Mouse (Mus musculus) neural tube, embryonic 15.5 days (tissue): Measurements from ENCODE around the gene Ppa2. TPM values are rescaled to one million over a fixed set of nuclear protein-coding genes. Genes with fewer than 3 reads are reported as not detected.
A peak's percentile ranks its signal among the peaks of the same experiment; 100 is the strongest.

Experiments
- ATAC-seq: fragments of 200-750 bp; cut with Nextera tagmentation; 2 replicates; pipeline ENCODE4 v1.8.0; 2017; ENCODE audit warnings: mild to moderate bottlenecking, moderate TSS enrichment, moderate library complexity; ENCODE audit not compliant: low FRiP score
- H3K27ac ChIP-seq: fragments of 300-500 bp; sonication (generic); replicated peaks from 2 replicates; pipeline ENCODE4 v1.5.1; 2015; ENCODE audit warnings: mild to moderate bottlenecking, inconsistent platforms
- H3K27me3 ChIP-seq: fragments of 300-500 bp; sonication (generic); replicated peaks from 2 replicates; pipeline ENCODE4 v1.6.1; 2015; ENCODE audit warnings: inconsistent platforms
- H3K36me3 ChIP-seq: fragments of 300-500 bp; sonication (generic); 2 replicates; pipeline ENCODE4 v1.6.1; 2015; ENCODE audit warnings: inconsistent platforms
- H3K4me1 ChIP-seq: fragments of 300-500 bp; sonication (generic); 2 replicates; pipeline ENCODE4 v1.6.1; 2015; ENCODE audit warnings: inconsistent platforms
- H3K4me2 ChIP-seq: fragments of 300-500 bp; sonication (generic); 2 replicates; pipeline ENCODE4 v1.6.1; 2015; ENCODE audit warnings: inconsistent platforms, mild to moderate bottlenecking, moderate library complexity
- H3K4me3 ChIP-seq: fragments of 300-500 bp; sonication (generic); replicated peaks from 2 replicates; pipeline ENCODE4 v1.5.1; 2015; ENCODE audit warnings: mild to moderate bottlenecking, inconsistent platforms
- H3K9ac ChIP-seq: fragments of 300-500 bp; sonication (generic); replicated peaks from 2 replicates; pipeline ENCODE4 v1.6.1; 2015; ENCODE audit warnings: mild to moderate bottlenecking, inconsistent platforms
- H3K9me3 ChIP-seq: fragments of 300-500 bp; sonication (generic); replicated peaks from 2 replicates; pipeline ENCODE4 v1.6.1; 2016; ENCODE audit warnings: inconsistent platforms
- WGBS: fragments of 180-500 bp; shearing (Covaris S2); methylation state at CpG from one replicate; pipeline ENCODE4 v1.1.7; 2015; ENCODE audit warnings: mixed read lengths; 5-methylcytosine and 5-hydroxymethylcytosine counted together
- polyA plus RNA-seq: library from polyadenylated mRNA; unstranded; fragments of >200 nt; fragmentation: Nextera tagmentation; extraction: Ambion mirVana; gene quantifications from 2 replicates; pipeline ENCODE4 v1.2.1, GENCODE M21; 2015

The Ppa2 gene
- polyA plus RNA-seq, 1 experiment from 2014 or later: 79.4 TPM

- Histone ChIP-seq H3K27me3 (no peaks in the 10 kb centered on the region), H3K27ac (no peak overlapping the region), H3K9ac (no peak overlapping the region), H3K9me3 (no peaks in the 10 kb centered on the region), H3K4me2 (no peak overlapping the region), H3K36me3 (no peaks in the 10 kb centered on the region), H3K4me3 (no peak overlapping the region), H3K4me1 (peaks cover 14% of the 10 kb centered on the region)
- 97% methylated on average over 14 of the region's 14 CpGs for WGBS
- no peak for ATAC-seq
Observed at GRCm38 (mm10) chr3:133315011-133315410, 5.1 kb downstream of the Ppa2 start.

DNA sequence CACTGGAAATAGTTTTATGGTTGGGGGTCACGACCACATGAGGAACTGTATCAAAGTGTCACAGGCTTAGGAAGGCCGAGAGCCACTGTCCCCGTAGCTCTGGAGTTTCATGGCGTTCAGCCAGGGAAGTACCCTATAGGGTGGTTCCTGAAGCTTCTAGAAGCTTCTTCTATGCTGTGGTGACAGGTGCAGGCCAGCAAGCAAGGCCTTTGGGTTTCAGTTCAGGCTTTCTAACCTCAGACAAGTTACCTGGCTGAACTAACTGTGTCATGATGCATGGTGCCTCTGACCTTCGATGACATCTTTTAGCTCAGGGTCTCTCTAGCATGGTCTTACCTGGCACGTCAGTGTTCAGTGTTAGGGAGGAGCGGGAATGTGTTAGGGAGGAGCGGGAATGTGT lies 5.7 kb downstream of the Ppa2 start:
- H3K9ac ChIP-seq: no peak overlapping the region
- H3K4me1 ChIP-seq: peaks cover 14% of the 10 kb centered on the region
- ATAC-seq: no peak
- H3K4me2 ChIP-seq: no peak overlapping the region
- no peaks in the 10 kb centered on the region for H3K9me3 ChIP-seq
- no peak overlapping the region for H3K27ac ChIP-seq
- H3K4me3 ChIP-seq: no peak overlapping the region
- 92% methylated on average over 8 of the region's 8 CpGs for WGBS
- H3K27me3 ChIP-seq: no peaks in the 10 kb centered on the region
- no peaks in the 10 kb centered on the region for H3K36me3 ChIP-seq

DNA sequence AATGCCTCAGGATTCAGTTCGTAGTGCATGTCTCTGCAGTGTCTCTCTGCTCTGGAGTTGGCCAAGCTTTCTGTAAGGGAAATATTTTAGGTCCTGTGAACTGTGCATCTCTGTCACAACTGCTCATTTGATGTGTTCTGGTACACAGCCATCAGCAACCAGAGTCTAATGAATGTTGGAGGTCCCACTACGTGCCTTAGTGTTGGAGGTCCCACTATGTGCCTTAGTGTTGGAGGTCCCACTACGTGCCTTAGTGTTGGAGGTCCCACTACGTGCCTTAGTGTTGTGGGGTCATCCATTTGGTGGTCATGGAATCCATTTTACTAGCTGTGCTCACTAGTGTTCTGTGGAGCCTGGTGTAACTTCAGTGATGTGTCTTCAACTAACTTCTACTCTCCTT lies 7.9 kb downstream of the Ppa2 start:
- Histone ChIP-seq H3K9ac (no peak overlapping the region), H3K9me3 (no peaks in the 10 kb centered on the region), H3K4me3 (no peak overlapping the region), H3K27me3 (no peaks in the 10 kb centered on the region), H3K4me1 (no peaks in the 10 kb centered on the region), H3K27ac (no peak overlapping the region), H3K36me3 (no peaks in the 10 kb centered on the region), H3K4me2 (no peak overlapping the region)
- ATAC-seq: no peak
- 94% methylated on average over 4 of the region's 4 CpGs for WGBS

- H3K36me3 ChIP-seq: no peaks in the 10 kb centered on the region
- no peak overlapping the region for H3K4me3 ChIP-seq
- 89% methylated on average over 15 of the region's 15 CpGs for WGBS
- no peaks in the 10 kb centered on the region for H3K4me1 ChIP-seq
- no peak overlapping the region for H3K9ac ChIP-seq
- H3K9me3 ChIP-seq: no peaks in the 10 kb centered on the region
- no peak for ATAC-seq
- H3K27me3 ChIP-seq: no peaks in the 10 kb centered on the region
- no peak overlapping the region for H3K4me2 ChIP-seq
- no peak overlapping the region for H3K27ac ChIP-seq
Observed at GRCm38 (mm10) chr3:133318596-133318995, 8.7 kb downstream of the Ppa2 start.

GRCm38 (mm10) chr3:133319795-133320194 lies 9.9 kb downstream of the Ppa2 start:
- Histone ChIP-seq H3K4me1 (no peaks in the 10 kb centered on the region), H3K9me3 (no peaks in the 10 kb centered on the region), H3K9ac (no peak overlapping the region), H3K4me3 (no peak overlapping the region), H3K36me3 (no peaks in the 10 kb centered on the region), H3K27ac (no peak overlapping the region), H3K27me3 (no peaks in the 10 kb centered on the region), H3K4me2 (no peak overlapping the region)
- ATAC-seq: no peak
- whole genome bisulfite sequencing: 84% methylated on average over 7 of the region's 7 CpGs

- no peak for ATAC-seq
- Histone ChIP-seq H3K4me2 (no peak overlapping the region), H3K27me3 (no peaks in the 10 kb centered on the region), H3K36me3 (no peaks in the 10 kb centered on the region), H3K4me3 (no peak overlapping the region), H3K9me3 (no peaks in the 10 kb centered on the region), H3K9ac (no peak overlapping the region), H3K27ac (no peak overlapping the region), H3K4me1 (no peaks in the 10 kb centered on the region)
- WGBS: 97% methylated on average over 6 of the region's 6 CpGs
Observed at GRCm38 (mm10) chr3:133320313-133320712, 10.4 kb downstream of the Ppa2 start.

GRCm38 (mm10) chr3:133321928-133322327 lies 12.0 kb downstream of the Ppa2 start:
- Histone ChIP-seq H3K9ac (no peak overlapping the region), H3K4me2 (no peak overlapping the region), H3K4me3 (no peak overlapping the region), H3K27me3 (no peaks in the 10 kb centered on the region), H3K4me1 (no peaks in the 10 kb centered on the region), H3K27ac (no peak overlapping the region), H3K9me3 (no peaks in the 10 kb centered on the region), H3K36me3 (0 out of 2 replicates have a peak, but pooled peaks cover 3% of the 10 kb centered on the region)
- 65% methylated on average over 10 of the region's 10 CpGs for WGBS
- peak; percentile 35; the same call in 1 of the 2 replicates for ATAC-seq

DNA sequence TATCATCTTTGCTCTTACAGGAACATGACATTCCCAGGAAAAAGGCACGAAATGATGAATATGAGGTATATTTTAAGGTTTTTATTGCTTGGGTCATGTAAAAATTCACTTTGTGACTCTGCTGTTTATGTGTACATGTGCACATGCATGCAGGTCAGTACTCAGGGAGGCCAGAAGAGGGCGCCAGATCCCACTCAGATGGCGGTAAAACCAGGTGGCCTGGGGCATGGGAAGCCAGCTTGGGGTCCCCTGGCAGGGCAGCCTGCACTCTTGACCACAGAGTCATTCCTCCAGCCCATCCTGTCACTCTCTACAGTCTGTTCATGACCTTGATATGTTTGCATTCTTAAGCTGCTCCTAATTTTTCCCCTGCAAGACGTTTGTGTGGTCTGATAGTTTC lies 12.6 kb downstream of the Ppa2 start:
- Histone ChIP-seq H3K4me2 (no peak overlapping the region), H3K4me3 (no peak overlapping the region), H3K27ac (no peak overlapping the region), H3K9me3 (no peaks in the 10 kb centered on the region), H3K4me1 (no peaks in the 10 kb centered on the region), H3K27me3 (no peaks in the 10 kb centered on the region), H3K9ac (no peak overlapping the region), H3K36me3 (0 out of 2 replicates have a peak, but pooled peaks cover 4% of the 10 kb centered on the region)
- ATAC-seq: no peak
- WGBS: 82% methylated on average over 4 of the region's 4 CpGs

- 50% methylated on average over 5 of the region's 5 CpGs for WGBS
Observed at GRCm38 (mm10) chr3:133325135-133325534, 15.2 kb downstream of the Ppa2 start.

DNA sequence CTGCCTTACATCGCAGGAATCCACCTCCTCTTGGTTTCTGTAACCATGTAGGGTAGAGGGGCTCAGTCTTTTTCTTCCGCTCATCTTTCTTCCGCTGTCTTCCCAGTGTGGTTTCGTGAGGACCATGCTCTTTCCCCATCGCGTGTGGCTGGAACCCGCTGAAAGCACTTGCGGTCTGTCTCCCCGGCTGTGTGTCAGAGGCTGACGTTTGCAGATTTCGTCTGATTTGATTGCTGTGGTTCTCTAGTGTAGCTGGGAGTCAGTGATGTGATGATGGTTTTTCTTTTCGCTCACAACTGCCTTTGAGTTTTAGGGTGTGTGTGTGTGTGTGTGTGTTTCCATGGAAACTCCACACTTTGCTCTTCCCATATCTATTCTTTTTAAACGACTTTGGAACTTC lies 18.6 kb downstream of the Ppa2 start:
- Histone ChIP-seq H3K9me3 (no peaks in the 10 kb centered on the region), H3K27me3 (no peaks in the 10 kb centered on the region), H3K36me3 (0 out of 2 replicates have a peak, but pooled peaks cover 6% of the 10 kb centered on the region), H3K9ac (no peak overlapping the region), H3K27ac (no peak overlapping the region), H3K4me3 (no peak overlapping the region), H3K4me1 (peaks cover 7% of the 10 kb centered on the region; the same call in 1 of the 2 replicates), H3K4me2 (no peak overlapping the region)
- no peak for ATAC-seq
- WGBS: 88% methylated on average over 13 of the region's 13 CpGs

More at GRCm38 (mm10) chr3:133325135-133325534, 15.2 kb downstream of the Ppa2 start:
- no peak for ATAC-seq
- Histone ChIP-seq H3K36me3 (0 out of 2 replicates have a peak, but pooled peaks cover 4% of the 10 kb centered on the region), H3K4me1 (no peaks in the 10 kb centered on the region), H3K9me3 (no peaks in the 10 kb centered on the region), H3K27me3 (no peaks in the 10 kb centered on the region), H3K4me3 (no peak overlapping the region), H3K9ac (no peak overlapping the region), H3K4me2 (no peak overlapping the region), H3K27ac (no peak overlapping the region)

DNA sequence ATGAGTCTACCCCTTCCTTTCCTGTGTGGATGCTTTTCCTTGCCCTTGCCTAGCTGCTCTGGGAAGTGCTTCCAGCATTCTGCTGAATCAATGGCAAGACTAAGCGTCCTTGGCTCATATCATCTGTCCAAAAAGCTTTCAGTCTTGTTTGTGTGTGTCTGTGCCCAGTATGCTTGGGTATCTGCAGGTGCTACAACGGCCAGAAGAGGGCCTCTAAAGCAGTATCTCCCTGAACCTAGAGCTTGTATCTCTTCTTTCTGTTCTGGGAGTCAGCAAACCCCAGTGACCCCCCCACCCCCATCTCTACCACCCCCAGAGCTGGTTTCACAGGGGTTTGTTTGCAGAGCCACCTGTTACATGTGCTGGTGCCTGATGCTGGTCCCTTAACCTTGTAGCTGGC lies 19.5 kb downstream of the Ppa2 start:
- Histone ChIP-seq H3K4me2 (no peak overlapping the region), H3K9me3 (no peaks in the 10 kb centered on the region), H3K27ac (no peak overlapping the region), H3K4me1 (peaks cover 7% of the 10 kb centered on the region; the same call in 1 of the 2 replicates), H3K9ac (no peak overlapping the region), H3K4me3 (no peak overlapping the region), H3K27me3 (no peaks in the 10 kb centered on the region), H3K36me3 (0 out of 2 replicates have a peak, but pooled peaks cover 6% of the 10 kb centered on the region)
- 94% methylated on average over 2 of the region's 2 CpGs for WGBS
- ATAC-seq: no peak

GRCm38 (mm10) chr3:133331184-133331866 lies 21.4 kb downstream of the Ppa2 start:
- Histone ChIP-seq H3K9me3 (no peaks in the 10 kb centered on the region), H3K4me2 (no peak overlapping the region), H3K4me3 (no peak overlapping the region), H3K9ac (no peak overlapping the region), H3K36me3 (0 out of 2 replicates have a peak, but pooled peaks cover 6% of the 10 kb centered on the region), H3K4me1 (peaks cover 7% of the 10 kb centered on the region; the same call in 1 of the 2 replicates), H3K27ac (no peak overlapping the region), H3K27me3 (no peaks in the 10 kb centered on the region)
- ATAC-seq: 0 out of 2 replicates have a peak, but pooled peaks have one; percentile 42
- 67% methylated on average over 15 of the region's 15 CpGs for WGBS
